Mouse (Mus musculus): ENCODE measurements around the gene Ksr2. TPM values are rescaled to one million over a fixed set of nuclear protein-coding genes. Genes with fewer than 3 reads are reported as not detected.
A peak's percentile ranks its signal among the peaks of the same experiment; 100 is the strongest.
"Not testable (repeated sequence)": the region's sequence is repeated elsewhere in the genome, so short reads cannot be mapped to it uniquely, and the experiment has no call there.

Ksr2 gene
- total RNA-seq, 4 experiments from 2014 or later: 5.9 to 9.6 (median 6.8) TPM

- DNase-seq: no peak
Observed at GRCm38 (mm10) chr5:117409369-117409768, 4.4 kb upstream of the Ksr2 start.

DNA sequence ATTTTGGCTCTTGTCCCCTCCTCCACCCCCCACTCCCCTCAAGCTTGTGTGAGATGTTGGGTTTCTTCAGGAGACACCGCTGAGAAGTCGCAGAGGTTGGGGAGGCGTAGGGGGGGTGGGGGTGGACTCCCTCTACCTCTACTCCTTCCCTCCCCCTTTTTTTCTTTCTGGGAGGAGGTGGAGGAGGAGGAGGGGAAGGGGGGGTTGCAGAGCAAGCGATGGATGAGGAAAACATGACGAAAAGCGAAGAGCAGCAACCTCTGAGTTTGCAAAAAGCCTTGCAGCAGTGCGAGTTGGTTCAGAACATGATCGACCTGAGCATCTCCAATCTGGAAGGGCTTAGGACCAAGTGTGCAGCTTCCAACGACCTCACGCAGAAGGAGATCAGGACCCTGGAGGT lies 811 bp downstream of the Ksr2 start:
- DNase-seq: no peak

GRCm38 (mm10) chr5:117415011-117415912 lies 1.5 kb downstream of the Ksr2 start:
- DNase-seq: no peak

- no peak for DNase-seq
Observed at GRCm38 (mm10) chr5:117417442-117417841, 3.6 kb downstream of the Ksr2 start.

DNA sequence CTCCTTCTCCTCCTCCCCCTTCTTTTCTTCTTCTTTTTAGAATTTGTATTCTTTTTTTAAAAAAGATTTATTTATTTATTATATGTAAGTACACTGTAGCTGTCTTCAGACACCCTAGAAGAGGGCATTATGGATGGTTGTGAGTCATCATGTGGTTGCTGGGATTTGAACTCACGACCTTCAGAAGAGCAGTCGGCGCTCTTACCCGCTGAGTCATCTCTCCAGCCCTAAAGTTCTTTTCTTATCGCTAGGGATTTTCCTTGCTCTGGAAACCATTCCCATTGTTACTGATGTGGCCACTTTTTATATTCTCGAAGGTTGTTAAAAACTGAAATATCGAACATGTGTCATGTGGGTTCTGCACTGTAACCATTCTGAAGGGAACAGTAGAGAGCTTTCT lies 19.7 kb downstream of the Ksr2 start:
- DNase-seq: not testable (repeated sequence)

- DNase-seq: no peak
Observed at GRCm38 (mm10) chr5:117440261-117440660, 26.5 kb downstream of the Ksr2 start.

- no peak for DNase-seq
Observed at GRCm38 (mm10) chr5:117441242-117441842, 27.5 kb downstream of the Ksr2 start.

- no peak for DNase-seq
Observed at GRCm38 (mm10) chr5:117442157-117442765, 28.5 kb downstream of the Ksr2 start.

DNA sequence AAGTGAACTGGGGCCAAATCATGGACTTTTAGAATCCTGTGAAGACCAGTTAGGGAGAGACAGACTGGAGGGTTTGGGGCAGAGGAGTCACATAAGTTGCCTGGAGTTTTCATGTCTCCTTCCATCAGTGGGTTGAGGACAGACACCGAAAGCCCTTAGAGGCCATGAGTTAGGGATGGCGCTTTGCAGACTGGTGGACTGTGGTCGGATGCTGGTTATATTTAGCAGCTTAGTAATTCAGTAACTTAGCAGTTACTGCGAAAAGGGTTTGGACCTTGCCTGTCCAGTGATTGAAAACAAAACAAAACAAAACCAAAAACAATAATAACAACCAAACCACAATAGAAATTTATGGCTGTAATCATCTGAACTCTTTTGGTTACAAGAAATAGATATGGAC lies 29.3 kb downstream of the Ksr2 start:
- DNase-seq: no peak

DNA sequence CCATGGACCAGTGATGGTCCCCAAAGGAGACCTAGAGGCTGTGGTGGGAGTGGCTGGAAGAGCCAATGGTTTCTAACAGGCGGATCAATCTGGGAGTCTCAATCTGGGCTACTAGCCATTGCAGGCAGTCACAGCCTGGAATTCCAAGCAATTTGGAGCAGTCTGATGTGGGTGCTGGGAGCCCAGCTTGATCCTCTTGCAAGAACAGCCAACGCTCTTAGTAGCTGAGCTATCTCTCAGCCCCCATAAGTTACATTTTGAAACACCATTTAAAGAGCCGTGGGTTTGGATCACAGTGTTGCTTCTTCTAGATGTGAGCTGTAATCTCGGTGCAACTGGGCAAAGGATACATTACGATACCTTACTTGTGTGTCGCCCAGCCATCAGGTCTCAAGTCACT lies 30.1 kb downstream of the Ksr2 start:
- no peak for DNase-seq

- no peak for DNase-seq
Observed at GRCm38 (mm10) chr5:117447698-117448097, 33.9 kb downstream of the Ksr2 start.

- DNase-seq: no peak
Observed at GRCm38 (mm10) chr5:117452013-117452412, 38.2 kb downstream of the Ksr2 start.

DNA sequence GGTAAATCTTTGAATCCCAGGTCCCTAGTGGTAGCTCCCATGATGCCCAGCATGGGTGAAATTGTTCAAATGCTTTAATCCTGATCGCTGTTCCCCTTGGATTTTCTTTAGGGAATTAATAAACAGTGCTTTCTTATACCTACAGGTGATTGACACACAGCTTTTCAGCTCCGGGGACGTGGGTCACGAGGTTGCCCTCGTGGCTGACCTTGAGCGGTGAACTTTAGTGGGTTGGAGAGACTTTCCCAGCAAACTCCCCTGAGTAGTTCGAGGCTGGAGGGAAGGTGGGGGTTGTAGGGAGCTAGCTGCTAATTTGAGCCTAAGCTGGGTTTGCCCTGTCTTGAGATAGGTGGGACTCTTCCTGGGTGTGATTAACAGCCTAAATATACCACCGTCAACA lies 41.7 kb downstream of the Ksr2 start:
- DNase-seq: no peak

DNA sequence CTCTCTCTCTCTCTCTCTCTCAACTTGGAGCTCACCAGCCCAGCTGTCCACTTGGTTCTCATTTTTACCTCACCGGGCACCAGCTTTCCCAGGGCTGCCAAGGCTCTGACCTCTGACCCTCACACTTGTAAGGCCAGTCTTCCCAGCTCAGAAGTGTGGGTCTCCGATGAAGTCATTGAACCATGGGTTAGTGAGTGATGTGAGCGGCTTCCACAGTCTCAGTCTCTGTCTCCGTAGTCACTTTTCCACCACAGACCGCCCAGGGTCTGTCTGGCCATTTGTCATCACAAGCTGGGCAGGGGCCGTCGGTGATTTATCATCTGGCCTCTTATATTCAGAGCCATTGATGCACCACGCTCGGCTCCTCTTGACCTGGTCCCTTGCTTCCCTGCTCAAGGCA lies 43.3 kb downstream of the Ksr2 start:
- DNase-seq: no peak

- DNase-seq: no peak
Observed at GRCm38 (mm10) chr5:117457583-117457982, 43.8 kb downstream of the Ksr2 start.

- DNase-seq: no peak
Observed at GRCm38 (mm10) chr5:117458899-117459298, 45.1 kb downstream of the Ksr2 start.

GRCm38 (mm10) chr5:117460261-117460660 lies 46.5 kb downstream of the Ksr2 start:
- no peak for DNase-seq

GRCm38 (mm10) chr5:117467052-117467451 lies 53.3 kb downstream of the Ksr2 start:
- DNase-seq: peak; percentile 16

- DNase-seq: no peak
Observed at GRCm38 (mm10) chr5:117468961-117469360, 55.2 kb downstream of the Ksr2 start.

DNA sequence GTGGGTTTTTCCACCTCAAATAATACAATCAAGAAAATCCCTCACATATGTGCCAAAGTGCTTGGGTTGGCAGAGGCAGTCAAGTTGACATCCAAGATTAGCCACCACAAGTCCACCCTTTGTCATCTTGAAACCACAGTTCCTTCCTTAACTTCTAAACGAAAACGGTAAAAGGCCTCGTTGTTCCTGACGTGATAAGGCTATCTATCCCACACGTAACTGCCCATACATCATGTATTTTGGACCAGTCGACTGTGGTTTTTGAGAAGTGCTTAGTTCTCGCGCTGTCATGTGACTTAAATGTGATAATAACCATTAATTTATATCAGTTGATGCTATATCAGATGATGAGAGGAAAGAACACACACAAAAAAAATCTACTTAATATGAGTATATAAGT lies 55.8 kb downstream of the Ksr2 start:
- DNase-seq: no peak

DNA sequence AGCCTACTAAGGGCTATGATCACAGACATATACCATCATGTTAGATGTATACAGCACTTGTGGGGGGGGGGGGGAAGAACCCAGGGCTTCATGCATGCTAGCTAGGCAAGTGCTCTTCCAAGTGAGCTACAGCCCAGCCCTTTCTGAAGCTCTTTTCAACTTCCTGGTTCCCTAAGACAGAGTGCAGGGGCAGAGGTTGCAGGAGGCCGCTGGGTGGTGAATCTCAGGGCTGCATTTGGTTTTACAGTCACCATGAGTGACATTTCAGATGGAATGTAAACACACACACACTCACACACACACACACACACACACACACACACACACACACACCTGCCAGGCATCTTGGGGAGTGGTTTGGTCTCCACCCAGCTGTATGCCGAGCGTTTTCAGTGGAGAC lies 67.4 kb downstream of the Ksr2 start:
- no peak for DNase-seq

DNA sequence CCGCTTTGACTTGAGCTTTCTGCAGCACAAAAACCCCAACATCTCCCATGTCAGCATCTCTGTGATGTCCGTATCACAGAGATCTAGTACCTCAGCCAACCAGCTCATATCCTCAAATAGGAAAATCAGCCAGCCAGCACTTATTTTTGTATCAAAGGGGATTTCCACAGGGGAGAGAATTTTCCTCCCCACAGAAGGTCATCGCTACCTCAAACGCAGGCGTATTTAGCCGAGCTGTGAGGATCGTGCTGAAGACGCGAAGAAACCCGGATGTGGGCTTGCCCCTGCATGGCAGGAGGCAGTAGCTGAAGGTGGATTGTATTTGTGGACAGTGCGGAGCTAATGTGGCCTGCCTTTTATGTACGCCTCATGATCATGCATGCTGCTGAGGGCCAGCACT lies 67.8 kb downstream of the Ksr2 start:
- DNase-seq: no peak

DNA sequence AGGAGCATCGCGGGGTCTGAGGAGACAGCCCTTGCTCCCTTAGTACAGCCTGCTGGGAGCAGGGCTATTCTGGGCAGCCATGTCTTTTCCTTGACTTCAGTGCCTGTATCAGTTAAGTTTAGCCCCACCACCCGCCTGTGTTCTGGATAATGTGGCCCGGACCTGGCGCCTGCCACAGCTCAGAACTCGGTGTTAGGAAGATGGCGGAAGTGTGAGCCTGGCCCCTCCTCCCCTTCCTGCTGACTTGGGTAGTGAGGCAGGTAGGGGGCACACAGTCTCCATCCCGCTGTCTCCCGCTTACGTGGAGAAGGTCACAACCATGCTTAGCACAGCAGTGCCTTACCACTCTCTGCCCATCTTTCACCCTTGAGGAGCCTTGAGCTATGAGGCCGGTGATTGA lies 68.2 kb downstream of the Ksr2 start:
- DNase-seq: no peak

GRCm38 (mm10) chr5:117485411-117485810 lies 71.6 kb downstream of the Ksr2 start:
- no peak for DNase-seq

Measured in adrenal gland, adult 8-10 months (tissue).